Mouse (Mus musculus): ENCODE measurements at regions not wholly inside any gene's neighbourhood (a gene's known extent, or its start where the extent isn't known, plus 50 kb on each side); places are given as distances from the start of the nearest gene placed in this dataset.
A peak's percentile ranks its signal among the peaks of the same experiment; 100 is the strongest.

DNA sequence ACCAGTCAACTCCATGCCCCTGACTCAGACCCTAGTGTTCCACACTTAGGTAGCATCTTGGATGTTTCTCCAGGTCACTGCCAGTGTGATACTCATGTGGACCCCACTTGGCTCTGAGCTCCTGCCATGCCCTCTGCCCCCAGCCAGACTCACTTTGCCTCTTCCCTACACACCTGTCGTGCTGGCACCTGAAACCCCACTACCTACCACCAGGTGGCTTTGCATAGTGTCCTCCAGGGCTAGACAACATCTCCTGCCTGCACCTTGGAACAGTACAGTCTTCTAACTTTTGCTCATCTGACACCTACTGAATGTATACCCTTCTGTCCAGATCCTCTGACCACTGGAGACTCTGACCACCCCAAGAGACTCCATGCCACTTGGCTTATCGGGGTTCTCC, 80.6 kb downstream of the Fam53a start:
- H3K9ac ChIP-seq (ENCODE audit: insufficient read depth, low read depth): no peak overlapping the region
- H3K36me3 ChIP-seq (replicated peaks in 1 of 2; ENCODE audit: control insufficient read depth in 1 of 2, insufficient read depth in 1 of 2, low read length in 1 of 2): no peaks in the 10 kb centered on the region
- no peaks in the 10 kb centered on the region for H3K4me1 ChIP-seq (ENCODE audit: control insufficient read depth in 1 of 2, insufficient read depth in 2 of 2)
- no peak for DNase-seq (ENCODE audit: extremely low read depth)
- H3K27ac ChIP-seq (ENCODE audit: insufficient read depth, low read depth): no peak overlapping the region
- dilution Hi-C loops (cut with MboI; ENCODE audit: extremely low pct_ligation_motif_present, extremely low pct_unique_long_range_greater_than_20kb, low sequenced_read_pairs): no loop called here
- no peak overlapping the region for H3K4me2 ChIP-seq (ENCODE audit: insufficient read depth, low read depth, poor library complexity, severe bottlenecking)
- peaks cover 4% of the 10 kb centered on the region for H3K9me3 ChIP-seq (replicated peaks; ENCODE audit: low read length)
- peaks cover 54% of the 10 kb centered on the region for H3K27me3 ChIP-seq (replicated peaks)
- H3K4me3 ChIP-seq (replicated peaks in 1 of 3; ENCODE audit: low read depth in 2 of 3, low read length in 2 of 3, poor library complexity in 1 of 3): no peak overlapping the region
- H3K79me2 ChIP-seq (replicated peaks; ENCODE audit: control insufficient read depth, extremely low read depth, insufficient read depth, poor library complexity, severe bottlenecking): no peaks in the 10 kb centered on the region
- in situ Hi-C loops (cut with MboI; ENCODE audit: low pct_ligation_motif_present, low pct_unique_long_range_greater_than_20kb, low sequenced_read_pairs): loop anchor here (5.0 kb wide), 1 partner anchor 39 kb away; no protein-coding TSS in a partner anchor
- TF ChIP-seq PAX5 (IDR thresholded peaks at IDR 0.05; ENCODE audit: low read length) (no peak), POLR2AphosphoS2 (IDR thresholded peaks at IDR 0.05; ENCODE audit: low read depth, low read length) (no peak), CTCF (conservative IDR thresholded peaks at IDR 0.05 in 1 of 2, IDR thresholded peaks at IDR 0.05 in 1 of 2; ENCODE audit: low read depth in 2 of 2, low read length in 2 of 2) (peak in 1 of 2 experiments; percentile 39; a peak in 1 of 4 replicates), SMC3 (IDR thresholded peaks at IDR 0.05; ENCODE audit: low read depth, low read length) (peak; percentile 30)

DNA sequence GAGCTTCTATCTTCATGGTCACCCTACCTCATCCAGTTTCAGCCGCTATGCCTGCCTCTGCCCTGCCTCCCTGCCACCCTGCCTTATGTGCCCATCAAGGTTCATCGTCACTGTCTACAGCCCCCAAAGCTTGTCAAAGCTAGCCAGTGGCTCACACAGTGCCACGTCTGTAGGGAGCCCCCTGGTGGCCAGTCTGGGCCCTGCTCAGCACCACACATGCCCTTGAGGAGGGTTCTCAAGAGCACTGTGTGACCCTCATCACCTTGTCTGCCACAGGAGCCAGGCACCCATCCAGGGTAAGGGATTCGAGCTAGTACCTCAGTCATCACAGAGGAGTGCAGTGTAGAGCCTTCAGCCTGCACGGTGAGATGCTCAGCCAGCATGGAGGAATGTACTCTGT, 86.1 kb downstream of the Fam53a start:
- in situ Hi-C loops (cut with MboI; ENCODE audit: low pct_ligation_motif_present, low pct_unique_long_range_greater_than_20kb, low sequenced_read_pairs) (no loop called here), dilution Hi-C loops (cut with MboI; ENCODE audit: extremely low pct_ligation_motif_present, extremely low pct_unique_long_range_greater_than_20kb, low sequenced_read_pairs) (no loop called here)
- peaks cover 0 to 11% of the 10 kb centered on the region in 2 experiments; a peak in 2 of 4 replicates for H3K4me1 ChIP-seq (ENCODE audit: control insufficient read depth in 1 of 2, insufficient read depth in 2 of 2)
- H3K27ac ChIP-seq (ENCODE audit: insufficient read depth, low read depth): no peak overlapping the region
- peaks cover 39% of the 10 kb centered on the region for H3K27me3 ChIP-seq (replicated peaks)
- no peak overlapping the region for H3K4me2 ChIP-seq (ENCODE audit: insufficient read depth, low read depth, poor library complexity, severe bottlenecking)
- TF ChIP-seq SMC3 (IDR thresholded peaks at IDR 0.05; ENCODE audit: low read depth, low read length): peak; percentile 89
- peak; percentile 68 for TF ChIP-seq RAD21 (IDR thresholded peaks at IDR 0.05; ENCODE audit: low read depth, low read length)
- TF ChIP-seq UBTF (IDR thresholded peaks at IDR 0.05; ENCODE audit: low read depth, low read length): no peak
- no peak for TF ChIP-seq EP300 (IDR thresholded peaks at IDR 0.05; ENCODE audit: low read length)
- 0 out of 2 replicates have a peak, but pooled peaks have one; percentile 26 for TF ChIP-seq MYC (IDR thresholded peaks at IDR 0.05; ENCODE audit: low read depth, low read length)
- TF ChIP-seq CTCF (conservative IDR thresholded peaks at IDR 0.05 in 1 of 2, IDR thresholded peaks at IDR 0.05 in 1 of 2; ENCODE audit: low read depth in 2 of 2, low read length in 2 of 2): peak; percentile 63 to 89
- no peak overlapping the region for H3K4me3 ChIP-seq (replicated peaks in 1 of 3; ENCODE audit: low read depth in 2 of 3, low read length in 2 of 3, poor library complexity in 1 of 3)
- no peak overlapping the region for H3K9ac ChIP-seq (ENCODE audit: insufficient read depth, low read depth)
- H3K79me2 ChIP-seq (replicated peaks; ENCODE audit: control insufficient read depth, extremely low read depth, insufficient read depth, poor library complexity, severe bottlenecking): no peaks in the 10 kb centered on the region
- no peaks in the 10 kb centered on the region for H3K9me3 ChIP-seq (replicated peaks; ENCODE audit: low read length)
- H3K36me3 ChIP-seq (replicated peaks in 1 of 2; ENCODE audit: control insufficient read depth in 1 of 2, insufficient read depth in 1 of 2, low read length in 1 of 2): no peaks in the 10 kb centered on the region
- DNase-seq (ENCODE audit: extremely low read depth): peak; percentile 74

DNA sequence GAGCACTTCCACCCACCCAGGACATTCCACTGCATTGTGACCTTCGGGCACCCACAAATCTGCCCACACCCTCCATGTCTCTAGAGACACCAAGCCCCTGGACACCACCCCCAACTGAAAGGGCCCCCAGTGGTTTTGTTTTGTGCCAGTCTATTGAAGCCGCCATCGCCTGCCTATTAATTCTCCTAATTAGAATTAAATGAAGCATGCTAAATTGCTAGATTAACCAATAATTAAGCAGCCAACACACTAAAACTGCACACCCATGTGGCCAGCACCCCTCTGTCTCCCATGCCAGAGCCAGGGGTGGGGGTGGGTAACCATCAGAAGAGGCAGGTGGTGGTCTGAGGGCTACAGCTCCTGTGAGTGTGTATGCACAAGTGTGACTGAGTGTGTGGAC, 86.8 kb downstream of the Fam53a start:
- in situ Hi-C loops (cut with MboI; ENCODE audit: low pct_ligation_motif_present, low pct_unique_long_range_greater_than_20kb, low sequenced_read_pairs): no loop called here
- no peak overlapping the region for H3K27ac ChIP-seq (ENCODE audit: insufficient read depth, low read depth)
- H3K4me3 ChIP-seq (replicated peaks in 1 of 3; ENCODE audit: low read depth in 2 of 3, low read length in 2 of 3, poor library complexity in 1 of 3): no peak overlapping the region
- no peak overlapping the region for H3K4me2 ChIP-seq (ENCODE audit: insufficient read depth, low read depth, poor library complexity, severe bottlenecking)
- no peak for DNase-seq (ENCODE audit: extremely low read depth)
- peaks cover 0 to 11% of the 10 kb centered on the region in 2 experiments; a peak in 2 of 4 replicates for H3K4me1 ChIP-seq (ENCODE audit: control insufficient read depth in 1 of 2, insufficient read depth in 2 of 2)
- dilution Hi-C loops (cut with MboI; ENCODE audit: extremely low pct_ligation_motif_present, extremely low pct_unique_long_range_greater_than_20kb, low sequenced_read_pairs): no loop called here
- no peaks in the 10 kb centered on the region for H3K36me3 ChIP-seq (replicated peaks in 1 of 2; ENCODE audit: control insufficient read depth in 1 of 2, insufficient read depth in 1 of 2, low read length in 1 of 2)
- H3K79me2 ChIP-seq (replicated peaks; ENCODE audit: control insufficient read depth, extremely low read depth, insufficient read depth, poor library complexity, severe bottlenecking): no peaks in the 10 kb centered on the region
- H3K9ac ChIP-seq (ENCODE audit: insufficient read depth, low read depth): no peak overlapping the region
- no peaks in the 10 kb centered on the region for H3K9me3 ChIP-seq (replicated peaks; ENCODE audit: low read length)
- H3K27me3 ChIP-seq (replicated peaks): peaks cover 37% of the 10 kb centered on the region
- TF ChIP-seq JUND (conservative IDR thresholded peaks at IDR 0.05; ENCODE audit: low read depth, low read length) (no peak), JUN (IDR thresholded peaks at IDR 0.05; ENCODE audit: insufficient read depth, low read depth, low read length) (no peak), TCF12 (IDR thresholded peaks at IDR 0.05; ENCODE audit: low read depth, low read length) (no peak), ETS1 (conservative IDR thresholded peaks at IDR 0.05; ENCODE audit: low read depth, low read length) (no peak), E2F4 (IDR thresholded peaks at IDR 0.05; ENCODE audit: insufficient replicate concordance, low read depth, low read length) (no peak), ZC3H11A (IDR thresholded peaks at IDR 0.05; ENCODE audit: low read depth, low read length) (no peak)

Data from CH12.LX (cell line).